In genomic region chr19:7151927-7152653, GRCm38 (mm10) we compare ENCODE assay signal across 22 mouse cellular contexts. TPM values are rescaled to one million over a fixed set of nuclear protein-coding genes. Genes with fewer than 3 reads are reported as not detected.
DNase-seq lines count a peak whose midpoint lies in the region; ATAC-seq lines count a peak whose summit lies in the region.
"Had no signal": no experiment of that assay in that cellular context is flagged by ENCODE, and none has a peak within 500 bp of the region (broad histone marks: within the 10 kb centered on the region; RNA-seq: fewer than 3 reads in every experiment).

No protein-coding gene starts in this region.

- H3K27me3 ChIP-seq in embryonic facial prominence, embryonic 14.5 days (replicated peaks; ENCODE audit: control insufficient read depth, insufficient read depth, low read length) = no peaks in the 10 kb centered on the region
- H3K27me3 ChIP-seq in embryonic facial prominence, embryonic 10.5 days (replicated peaks; ENCODE audit: low read depth, poor library complexity, severe bottlenecking) = peaks cover 90% of the 10 kb centered on the region
- H3K27me3 ChIP-seq in forebrain, embryonic 16.5 days (replicated peaks; ENCODE audit: control insufficient read depth, insufficient read depth, low read length) = no peaks in the 10 kb centered on the region
- H3K27me3 ChIP-seq: Patski had no signal

- peaks cover 62% of the 10 kb centered on the region for H3K4me1 ChIP-seq in embryonic facial prominence, embryonic 14.5 days (ENCODE audit: control insufficient read depth, insufficient read depth, low read length)
- peaks cover 93% of the 10 kb centered on the region for H3K4me1 ChIP-seq in embryonic facial prominence, embryonic 10.5 days
- H3K4me1 ChIP-seq in forebrain, embryonic 16.5 days (replicated peaks; ENCODE audit: control insufficient read depth, insufficient read depth, low read length) = peaks cover 72% of the 10 kb centered on the region

- no peak overlapping the region for H3K4me2 ChIP-seq in embryonic facial prominence, embryonic 14.5 days (ENCODE audit: low read depth, low read length)
- no peak overlapping the region for H3K4me2 ChIP-seq in forebrain, embryonic 16.5 days (ENCODE audit: low read length)
- H3K4me2 ChIP-seq: heart, embryonic 12.5 days; kidney, embryonic 15.5 days; liver, embryonic 11.5 days; midbrain, embryonic 11.5 days; neural tube, embryonic 12.5 days had no signal

- ATAC-seq in embryonic facial prominence, embryonic 14.5 days (ENCODE audit: low read depth) = no peak
- ATAC-seq in forebrain, embryonic 16.5 days = no peak
- ATAC-seq: liver, postnatal 0 days; Patski had no signal

- H3K9ac ChIP-seq in embryonic facial prominence, embryonic 14.5 days (ENCODE audit: low read depth, low read length) = no peak overlapping the region
- no peak overlapping the region for H3K9ac ChIP-seq in forebrain, embryonic 16.5 days (replicated peaks; ENCODE audit: low read depth, low read length)
- H3K9ac ChIP-seq: kidney, embryonic 15.5 days; liver, postnatal 0 days; neural tube, embryonic 12.5 days had no signal

- H3K27ac ChIP-seq in embryonic facial prominence, embryonic 14.5 days (replicated peaks; ENCODE audit: low read depth, low read length) = 0 out of 2 replicates have a peak overlapping the region, but pooled peaks have one; percentile 50
- H3K27ac ChIP-seq in embryonic facial prominence, embryonic 10.5 days (replicated peaks) = no peak overlapping the region; the same call in 1 of the 2 replicates
- peak overlapping the region; percentile 75 for H3K27ac ChIP-seq in forebrain, embryonic 16.5 days (ENCODE audit: low read length)
- H3K27ac ChIP-seq: kidney, embryonic 15.5 days had no signal

- H3K36me3 ChIP-seq in embryonic facial prominence, embryonic 14.5 days (ENCODE audit: control insufficient read depth, insufficient read depth, low read length) = no peaks in the 10 kb centered on the region
- H3K36me3 ChIP-seq in embryonic facial prominence, embryonic 10.5 days (replicated peaks) = no peaks in the 10 kb centered on the region
- H3K36me3 ChIP-seq in forebrain, embryonic 16.5 days (ENCODE audit: control insufficient read depth, insufficient read depth) = no peaks in the 10 kb centered on the region
- H3K36me3 ChIP-seq: heart, embryonic 12.5 days; kidney, embryonic 15.5 days; neural tube, embryonic 12.5 days had no signal

- H3K9me3 ChIP-seq in embryonic facial prominence, embryonic 14.5 days (ENCODE audit: control insufficient read depth, low read length) = no peaks in the 10 kb centered on the region
- H3K9me3 ChIP-seq in embryonic facial prominence, embryonic 10.5 days = no peaks in the 10 kb centered on the region
- no peaks in the 10 kb centered on the region for H3K9me3 ChIP-seq in forebrain, embryonic 16.5 days (ENCODE audit: control insufficient read depth, low read length)
- H3K9me3 ChIP-seq: heart, embryonic 12.5 days; kidney, embryonic 15.5 days; neural tube, embryonic 12.5 days had no signal

- 68% methylated on average over 6 of the region's 6 CpGs for WGBS in embryonic facial prominence, embryonic 14.5 days
- WGBS in embryonic facial prominence, embryonic 10.5 days = 83% methylated on average over 6 of the region's 6 CpGs
- WGBS in forebrain, embryonic 16.5 days = 70% methylated on average over 6 of the region's 6 CpGs

- DNase-seq in embryonic facial prominence, embryonic 14.5 days (ENCODE audit: low spot score) = no peak
- no peak for DNase-seq in embryonic facial prominence, embryonic 10.5 days (ENCODE audit: low spot score)
- peak; percentile 31 to 37 for DNase-seq in kidney, postnatal 36 days
- no peak for DNase-seq in kidney, postnatal 4 days
- peak; percentile 54 for DNase-seq in NIH3T3 (ENCODE audit: low read depth)
- DNase-seq in spleen, adult 18-20 months = no peak
- DNase-seq in lung, postnatal 36 days = no peak
- DNase-seq: adrenal gland, postnatal 36 days; cerebellum, adult 11 months; gastrocnemius, postnatal 10 days; heart, postnatal 10 days; kidney, adult 11 months; liver, postnatal 0 days; right cerebral cortex, postnatal 14 days had no signal

- H3K4me3 ChIP-seq in embryonic facial prominence, embryonic 14.5 days (ENCODE audit: low read depth, low read length) = no peak overlapping the region
- no peak overlapping the region for H3K4me3 ChIP-seq in embryonic facial prominence, embryonic 10.5 days
- no peak overlapping the region for H3K4me3 ChIP-seq in forebrain, embryonic 16.5 days (replicated peaks; ENCODE audit: low read length)
- H3K4me3 ChIP-seq: erythroblast, embryonic 14.5 days; heart, embryonic 12.5 days; kidney, embryonic 15.5 days; neural tube, embryonic 12.5 days had no signal

RNA-seq across cellular contexts. Expression of gene Flrt1, which starts 46.6 kb away (rescaled TPM):
- polyA plus RNA-seq in embryonic facial prominence, embryonic 14.5 days (2014; fragmentation: Nextera tagmentation; extraction: Ambion mirVana) = 10.4 and 10.5 TPM in 2 replicates
- 2.5 and 2.9 TPM in 2 replicates for polyA plus RNA-seq in embryonic facial prominence, embryonic 10.5 days (2016; fragmentation: Nextera tagmentation; extraction: Ambion mirVana)
- 13.8 and 16.1 TPM in 2 replicates for polyA plus RNA-seq in forebrain, embryonic 16.5 days (2015; fragmentation: Nextera tagmentation; extraction: Ambion mirVana)
- polyA plus RNA-seq: erythroblast, embryonic 14.5 days had no signal

RNA-seq across cellular contexts. Expression of gene Otub1, which starts 54.0 kb away (rescaled TPM):
- 172 and 199 TPM in 2 replicates for polyA plus RNA-seq in embryonic facial prominence, embryonic 14.5 days (2014; fragmentation: Nextera tagmentation; extraction: Ambion mirVana)
- polyA plus RNA-seq in embryonic facial prominence, embryonic 10.5 days (2016; fragmentation: Nextera tagmentation; extraction: Ambion mirVana) = 275 and 276 TPM in 2 replicates
- polyA plus RNA-seq in forebrain, embryonic 16.5 days (2015; fragmentation: Nextera tagmentation; extraction: Ambion mirVana) = 223 and 235 TPM in 2 replicates

Comparison
In these comparisons a context has a peak if more than half of its experiments do, and no peak if none do; other contexts are left out.
1. DNase-seq: peak in kidney, postnatal 36 days (2 of 2) and NIH3T3 (single experiment); none in embryonic facial prominence, embryonic 14.5 days (single experiment), embryonic facial prominence, embryonic 10.5 days (single experiment), kidney, postnatal 4 days (0 of 2), spleen, adult 18-20 months (0 of 2) and lung, postnatal 36 days (single experiment).